Mouse (Mus musculus) cerebellum, adult 8-10 months (tissue): Measurements from ENCODE around the gene Olfr576.
A peak's percentile ranks its signal among the peaks of the same experiment; 100 is the strongest.

Experiments used
- DNase-seq: peaks from one replicate; pipeline ENCODE4 v3.0.0; 2022

Olfr576 gene

GRCm38 (mm10) chr7:102962360-102962759 is at the start of gene Olfr576:
Olfr576 (plus strand) TSS chr7:102962660.
- no peak for DNase-seq

DNA sequence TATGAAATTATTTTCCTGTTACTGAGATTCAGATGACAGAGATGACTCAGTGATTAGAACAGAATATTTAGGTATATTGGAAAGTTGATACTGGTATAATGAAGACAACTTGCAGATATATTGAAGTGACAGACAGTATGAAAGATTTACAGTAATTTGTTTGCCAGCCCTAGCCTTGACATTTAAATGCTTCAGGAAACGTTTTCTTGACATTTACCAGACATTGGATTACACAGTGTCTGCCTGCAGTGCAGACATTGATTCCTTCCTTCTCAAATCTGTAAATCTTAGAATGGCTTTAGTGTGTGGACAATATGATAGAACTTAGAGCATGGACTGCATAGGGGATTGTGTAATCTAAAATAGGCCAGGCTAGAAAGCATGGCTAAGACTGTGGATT is 47.2 kb upstream of the Olfr576 start:
- DNase-seq = no peak

DNA sequence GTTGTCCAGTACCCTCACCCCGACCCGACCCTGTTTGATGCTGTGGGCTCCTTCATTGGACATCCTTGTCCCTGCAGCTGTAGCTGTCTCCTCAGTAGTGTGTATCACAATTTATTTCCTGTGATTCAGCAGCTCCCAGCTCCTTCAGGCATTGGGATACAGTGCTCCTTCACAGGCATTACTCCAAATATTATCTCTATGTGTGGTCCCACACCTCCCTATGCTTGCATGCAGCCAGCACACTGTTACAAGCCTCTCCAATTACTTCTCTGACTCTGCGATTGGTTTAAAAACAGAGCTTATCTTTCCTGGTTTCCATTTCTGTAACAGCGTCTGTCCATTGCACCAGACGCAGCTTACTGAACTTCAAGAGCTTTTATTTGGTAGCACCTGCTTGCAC is 46.1 kb upstream of the Olfr576 start:
- DNase-seq = no peak

- DNase-seq = no peak
These were observed 45.2 kb upstream of the Olfr576 start, which contains the start of gene Olfr571 for GRCm38 (mm10) chr7:102917032-102917875. Olfr571 (minus strand) TSS chr7:102917536.

DNA sequence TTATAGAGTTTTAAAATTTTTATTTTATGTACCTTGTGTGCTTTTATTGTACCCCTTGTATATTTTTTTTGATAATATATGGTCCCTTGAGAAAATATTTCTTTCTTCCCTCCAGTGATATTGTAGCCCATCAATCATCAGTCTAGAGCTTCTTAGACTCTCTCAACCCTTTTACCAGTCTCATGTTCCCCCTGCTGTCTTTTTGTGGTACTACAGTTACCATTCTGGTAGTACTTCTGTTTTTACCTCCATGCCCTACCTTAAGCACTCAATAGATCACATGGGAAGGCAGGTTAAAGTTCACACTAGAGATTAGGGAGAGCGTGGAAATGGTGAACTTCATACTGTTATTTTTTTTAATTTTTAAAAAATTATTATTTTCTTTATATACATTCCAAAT is 42.8 kb upstream of the Olfr576 start:
- DNase-seq = peak; percentile 16

DNA sequence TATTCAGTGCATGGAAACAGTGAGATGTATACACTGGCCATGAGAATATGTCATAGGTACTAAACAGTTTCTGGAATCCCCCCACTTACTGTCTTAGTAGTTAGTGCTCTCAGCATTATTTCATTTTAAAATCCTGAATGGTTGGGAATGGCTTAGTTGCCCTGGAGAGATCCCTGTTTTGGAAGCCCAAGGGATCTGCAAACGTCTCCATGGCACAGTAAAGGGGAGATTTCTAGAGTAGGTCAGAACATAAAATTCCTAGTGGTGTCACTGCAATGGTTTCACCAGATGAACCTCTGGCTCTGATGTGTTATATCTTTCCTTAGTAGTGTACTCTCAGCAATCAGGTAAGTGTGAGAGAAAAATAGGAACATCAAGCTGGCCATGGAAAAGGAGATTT is 38.4 kb upstream of the Olfr576 start, which contains the start of gene Olfr572:
Olfr572 (plus strand) TSS at position 301 of the 400 bp plus-strand sequence.
- no peak for DNase-seq

DNA sequence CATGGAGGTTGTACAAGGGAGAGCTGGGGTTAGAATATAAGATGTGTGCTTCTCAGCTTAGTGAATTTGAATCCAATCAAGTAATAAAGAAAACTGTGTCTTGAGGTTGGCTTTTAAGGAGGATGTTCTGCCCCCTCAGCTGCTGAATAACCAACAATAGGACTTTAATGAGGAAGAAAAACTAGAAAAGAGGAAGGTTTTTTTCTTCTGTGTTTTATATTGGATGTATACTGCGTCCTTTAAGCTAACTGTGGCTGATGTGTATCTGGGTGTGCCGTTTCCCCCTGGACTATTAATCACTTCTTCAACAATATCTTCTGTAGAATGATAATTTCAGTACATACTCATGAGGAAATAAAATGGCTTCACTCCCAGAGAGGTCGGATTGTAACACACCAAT is 35.4 kb upstream of the Olfr576 start:
- no peak for DNase-seq

GRCm38 (mm10) chr7:102942475-102942874 is 20.0 kb upstream of the Olfr576 start, which contains the start of gene Olfr573-ps1:
Olfr573-ps1 (minus strand) TSS chr7:102942575.
- no peak for DNase-seq

- DNase-seq = no peak
These were observed 19.0 kb upstream of the Olfr576 start for GRCm38 (mm10) chr7:102943417-102943816.

DNA sequence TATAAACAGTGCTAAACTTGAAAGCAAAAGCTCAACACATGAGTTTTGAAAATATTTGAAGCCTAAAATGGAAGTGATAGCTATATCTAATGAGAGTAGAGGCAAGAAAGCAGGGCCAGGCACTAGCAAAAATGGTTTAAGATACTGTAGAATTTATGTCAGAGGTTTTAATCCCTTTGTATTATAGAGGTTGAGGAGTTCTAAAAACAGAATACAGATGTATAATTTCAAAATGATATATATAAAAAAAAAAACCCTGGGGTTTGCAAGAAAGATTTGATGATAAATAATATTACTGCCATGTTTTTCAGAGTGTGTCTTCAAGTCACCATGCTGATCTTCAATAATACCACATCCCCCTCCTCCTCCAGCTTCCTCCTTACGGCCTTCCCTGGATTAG is 14.3 kb upstream of the Olfr576 start, which contains the start of gene Olfr574:
Olfr574 (plus strand) TSS at position 301 of the 400 bp plus-strand sequence.
- DNase-seq = no peak

DNA sequence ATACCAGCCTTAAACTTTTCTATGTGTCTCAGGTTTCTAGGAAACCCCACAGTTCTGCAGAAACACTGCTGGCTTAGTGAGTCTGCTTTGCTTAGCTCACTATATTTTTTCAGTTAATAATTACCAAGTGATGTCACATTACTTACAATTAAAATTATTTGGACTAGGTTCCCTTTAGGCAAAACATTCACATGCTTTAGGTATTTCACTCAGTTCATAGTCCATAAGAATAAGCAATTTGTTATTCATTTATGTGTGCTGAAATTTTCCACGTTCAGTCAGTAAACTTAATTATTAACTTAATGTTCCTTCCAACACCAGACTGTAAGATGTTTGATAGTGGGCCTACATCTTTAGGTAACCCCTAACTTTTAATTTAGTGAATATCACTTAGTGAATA is 11.7 kb upstream of the Olfr576 start:
- DNase-seq = no peak

DNA sequence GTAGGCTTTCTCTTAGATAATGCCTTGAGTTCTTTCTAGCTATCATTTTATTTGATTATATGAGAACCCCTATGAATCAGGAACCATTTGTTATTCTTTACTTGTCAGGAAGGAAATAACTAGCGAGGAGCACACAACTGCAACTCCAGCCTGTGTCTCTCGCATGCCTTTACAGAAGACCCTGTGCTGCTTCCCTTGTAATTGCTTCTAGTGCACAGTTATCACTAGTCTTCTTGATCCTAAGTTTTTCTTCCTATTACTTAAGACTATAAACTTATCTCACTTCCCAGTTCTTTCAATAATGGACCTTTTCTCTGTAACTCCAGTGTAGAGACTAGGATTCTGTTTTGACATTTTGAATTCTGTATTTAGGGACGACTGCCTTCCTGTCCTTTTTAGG is 4.3 kb upstream of the Olfr576 start:
- no peak for DNase-seq

DNA sequence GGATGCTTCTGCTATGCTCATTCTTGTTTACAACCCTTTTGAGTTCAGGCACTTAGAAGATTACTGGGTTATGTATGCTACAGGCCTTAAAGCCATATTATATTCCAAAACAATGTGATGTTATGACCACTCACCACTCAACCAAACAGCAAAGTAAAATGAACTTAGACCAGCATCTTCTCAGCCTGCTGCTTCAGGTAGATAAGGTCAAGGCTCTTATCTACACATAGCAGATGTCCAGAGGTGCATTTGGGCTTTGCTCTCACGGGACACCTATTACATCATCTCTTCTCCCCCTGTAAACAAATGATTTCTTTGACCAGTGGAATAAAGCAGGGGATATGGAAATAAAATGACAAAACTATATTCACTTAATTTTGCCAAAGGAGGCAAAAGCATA is 3.9 kb upstream of the Olfr576 start, which contains the start of gene Olfr575:
Olfr575 (minus strand) TSS at position 183 of the 400 bp plus-strand sequence.
- DNase-seq = no peak

GRCm38 (mm10) chr7:102974399-102974798 is 11.9 kb downstream of the Olfr576 start:
- DNase-seq = no peak

GRCm38 (mm10) chr7:102975843-102976242 is 13.4 kb downstream of the Olfr576 start, which contains the start of gene Olfr577:
Olfr577 (minus strand) TSS chr7:102975943.
- no peak for DNase-seq

DNA sequence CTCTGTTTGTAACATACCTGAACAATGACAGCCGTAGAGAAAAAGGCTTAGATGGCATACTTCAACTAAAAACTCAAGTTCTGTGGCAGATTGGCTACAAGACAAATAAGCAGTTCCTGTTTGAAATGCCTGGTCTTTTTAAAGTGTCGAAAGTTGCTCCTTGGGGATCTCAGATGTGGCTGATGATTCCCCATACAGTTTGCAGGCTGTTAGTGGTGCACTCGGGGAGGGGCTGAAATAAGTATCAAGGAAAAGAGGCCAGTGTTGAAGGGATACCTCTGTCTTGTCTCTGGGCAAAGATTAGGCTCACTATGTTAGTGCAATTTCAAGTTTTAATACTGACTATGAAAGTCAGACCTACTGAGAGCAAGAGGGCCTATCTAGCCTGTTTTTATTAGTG is 26.8 kb downstream of the Olfr576 start, which contains the start of gene Olfr578:
Olfr578 (minus strand) TSS at position 101 of the 400 bp plus-strand sequence.
- no peak for DNase-seq
